Mouse (Mus musculus) mammary gland, adult 2 months (tissue): ENCODE data around the gene Col15a1. TPM values are rescaled to one million over a fixed set of nuclear protein-coding genes. Genes with fewer than 3 reads are reported as not detected.

Experiments used
- polyA plus RNA-seq: library from polyadenylated mRNA; depleted of rRNA; stranded (reverse); fragments of >200 nt; gene quantifications from 2 replicates; pipeline ENCODE4 v1.2.3, GENCODE M21; 2012; ENCODE audit warnings: low replicate concordance; rRNA removed

Gene Col15a1
- 154 and 199 TPM in 2 replicates for polyA plus RNA-seq

GRCm38 (mm10) chr4:47207969-47208420 is at the start of gene Col15a1:
TSS of gene Col15a1 (plus strand) at chr4:47208161.

GRCm38 (mm10) chr4:47352803-47353388 is 144.9 kb downstream of the Col15a1 start, which contains the start of gene Tgfbr1:
TSS of gene Tgfbr1 (plus strand) at chr4:47353222.

Other genes starting within 250 kb of the Col15a1 start
- gene Gabbr2, start 216.3 kb upstream of the Col15a1 start, polyA plus RNA-seq = 0.04 and 0.30 TPM in 2 replicates
- gene Anks6, start 150.7 kb upstream of the Col15a1 start, polyA plus RNA-seq = 6.1 and 6.6 TPM in 2 replicates
- gene Galnt12, start 116.3 kb upstream of the Col15a1 start, polyA plus RNA-seq = 5.0 and 10.0 TPM in 2 replicates
- 3.6 and 11.6 TPM in 2 replicates for gene Tgfbr1, start 145.1 kb downstream of the Col15a1 start, polyA plus RNA-seq